Mouse (Mus musculus): Measurements from ENCODE around the gene Clrn3.
"Not testable (repeated sequence)": the region's sequence is repeated elsewhere in the genome, so short reads cannot be mapped to it uniquely, and the experiment has no call there.

- peak; percentile 60 to 89 for TF ChIP-seq EP300 (IDR thresholded peaks at IDR 0.05; ENCODE audit: low read depth in 1 of 2, low read length in 2 of 2)
- not testable (repeated sequence) for TF ChIP-seq POLR2AphosphoS2 (IDR thresholded peaks at IDR 0.05; ENCODE audit: low read length); MAFK (IDR thresholded peaks at IDR 0.05; ENCODE audit: borderline replicate concordance, low read depth, low read length); CTCF (IDR thresholded peaks at IDR 0.05 in 2 of 3, conservative IDR thresholded peaks at IDR 0.05 in 1 of 3; ENCODE audit: control insufficient read depth in 1 of 3, insufficient read depth in 1 of 3, low read depth in 2 of 3, low read length in 3 of 3, poor library complexity in 1 of 3, severe bottlenecking in 1 of 3); E2F4 (IDR thresholded peaks at IDR 0.05; ENCODE audit: borderline replicate concordance, low read depth, low read length)
These were observed 47.0 kb upstream of the Clrn3 start for GRCm38 (mm10) chr7:135575319-135576069.

Measured in MEL (cell line).